Mouse (Mus musculus) hematopoietic stem cell, adult 5-6 weeks (primary cell): ENCODE results near the gene Lamb1. TPM values are rescaled to one million over a fixed set of nuclear protein-coding genes. Genes with fewer than 3 reads are reported as not detected.

ENCODE experiments used
- ATAC-seq, 2 experiments: fragments of 125-278 bp in 1 of 2; replicated peaks in 1 of 2; 2 replicates each; pipeline ENCODE4 v1.8.0; 2016 to 2017; ENCODE audit warnings: inconsistent platforms in 2 of 2, mild to moderate bottlenecking in 2 of 2, moderate number of reproducible peaks in 2 of 2, low read depth in 1 of 2, moderate TSS enrichment in 1 of 2; ENCODE audit not compliant: low FRiP score in 2 of 2, poor library complexity in 2 of 2, severe bottlenecking in 2 of 2, insufficient read depth in 1 of 2, low TSS enrichment in 1 of 2
- total RNA-seq: library from RNA; stranded (forward); fragments of 172-1452, 232-1000 nt; gene quantifications from 2 replicates; pipeline ENCODE4 v1.2.3, GENCODE M21; 2017

The Lamb1 gene
- total RNA-seq, 1 experiment from 2014 or later, result not detected

DNA sequence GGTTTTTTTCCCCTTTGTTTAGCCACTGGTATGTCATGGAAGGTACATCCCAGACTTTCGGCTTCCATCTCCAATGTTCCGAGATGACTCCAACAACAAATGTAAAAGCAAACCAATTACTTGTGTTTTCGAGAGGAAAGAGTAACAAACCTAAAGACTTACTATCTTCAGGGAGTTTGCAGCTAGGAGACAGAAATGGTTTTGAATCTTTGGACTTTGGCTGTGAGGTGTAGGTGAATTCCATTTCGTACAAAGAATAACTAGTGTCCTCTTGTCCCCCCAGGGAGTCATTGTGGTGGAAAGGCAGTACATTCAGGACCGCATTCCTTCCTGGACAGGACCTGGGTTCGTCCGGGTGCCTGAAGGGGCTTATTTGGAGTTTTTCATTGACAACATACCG is 33.5 kb downstream of the Lamb1 start:
- ATAC-seq, result no peak

- no peak for ATAC-seq
These were observed 34.1 kb downstream of the Lamb1 start for GRCm38 (mm10) chr12:31299126-31299525.

DNA sequence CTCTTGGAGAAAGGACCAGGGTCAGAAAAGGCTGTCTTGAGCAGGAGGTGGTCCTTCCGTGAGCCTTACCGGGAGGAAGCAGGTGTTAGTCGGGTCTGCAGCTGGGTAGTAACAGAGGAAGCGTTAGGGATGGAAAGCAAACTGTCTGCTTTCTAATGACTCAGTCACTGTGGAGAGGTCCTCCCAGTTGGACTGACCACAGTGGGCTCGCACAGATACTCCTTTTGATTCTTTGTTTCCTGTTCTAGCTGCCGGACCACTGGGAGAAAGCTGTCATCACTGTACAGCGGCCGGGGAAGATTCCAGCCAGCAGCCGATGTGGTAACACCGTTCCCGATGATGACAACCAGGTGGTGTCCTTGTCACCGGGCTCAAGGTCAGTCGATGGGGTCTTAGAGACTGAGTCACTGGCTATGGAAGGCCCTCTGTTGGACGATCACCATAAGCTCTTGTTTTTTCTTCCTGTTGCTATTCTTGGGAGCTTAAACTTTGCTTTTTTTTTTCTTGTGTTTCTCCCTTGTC is 34.7 kb downstream of the Lamb1 start:
- no peak for ATAC-seq

DNA sequence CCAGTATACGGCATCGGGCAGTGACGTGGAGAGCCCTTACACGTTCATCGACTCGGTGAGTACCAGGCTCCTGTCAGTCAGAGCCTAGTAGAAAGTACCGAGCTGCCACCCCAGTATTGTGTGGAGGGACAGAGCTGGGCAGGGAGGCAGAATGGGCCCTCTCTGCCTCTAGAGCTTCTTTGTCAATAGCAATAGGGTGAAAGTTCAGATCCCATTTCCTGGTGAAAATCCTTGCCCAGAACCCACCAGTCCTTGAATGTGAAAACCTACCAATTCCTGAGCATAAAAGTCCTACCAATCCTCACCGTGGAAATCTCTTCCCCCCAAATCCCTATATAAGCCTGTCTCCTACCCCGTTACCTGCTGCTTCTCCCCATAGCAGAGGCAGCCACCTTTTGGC is 35.2 kb downstream of the Lamb1 start:
- no peak for ATAC-seq

DNA sequence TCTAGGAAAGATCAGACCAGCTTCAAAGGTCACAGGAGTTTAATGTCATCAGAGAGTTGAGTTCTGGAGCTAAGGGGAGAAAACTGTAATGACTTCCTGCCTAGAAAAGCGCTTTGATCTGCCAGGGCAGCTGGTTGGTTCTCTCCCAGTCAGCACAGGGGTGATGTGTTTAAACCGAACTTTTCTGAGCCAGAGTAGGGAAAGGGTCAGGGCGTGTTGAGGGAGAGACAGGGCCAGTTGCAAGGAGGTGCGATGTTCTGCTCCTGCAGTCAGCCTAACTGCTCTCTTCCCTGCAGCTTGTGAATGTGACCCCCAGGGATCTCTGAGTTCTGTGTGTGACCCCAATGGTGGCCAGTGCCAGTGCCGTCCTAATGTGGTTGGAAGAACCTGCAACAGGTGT is 37.2 kb downstream of the Lamb1 start:
- no peak for ATAC-seq

DNA sequence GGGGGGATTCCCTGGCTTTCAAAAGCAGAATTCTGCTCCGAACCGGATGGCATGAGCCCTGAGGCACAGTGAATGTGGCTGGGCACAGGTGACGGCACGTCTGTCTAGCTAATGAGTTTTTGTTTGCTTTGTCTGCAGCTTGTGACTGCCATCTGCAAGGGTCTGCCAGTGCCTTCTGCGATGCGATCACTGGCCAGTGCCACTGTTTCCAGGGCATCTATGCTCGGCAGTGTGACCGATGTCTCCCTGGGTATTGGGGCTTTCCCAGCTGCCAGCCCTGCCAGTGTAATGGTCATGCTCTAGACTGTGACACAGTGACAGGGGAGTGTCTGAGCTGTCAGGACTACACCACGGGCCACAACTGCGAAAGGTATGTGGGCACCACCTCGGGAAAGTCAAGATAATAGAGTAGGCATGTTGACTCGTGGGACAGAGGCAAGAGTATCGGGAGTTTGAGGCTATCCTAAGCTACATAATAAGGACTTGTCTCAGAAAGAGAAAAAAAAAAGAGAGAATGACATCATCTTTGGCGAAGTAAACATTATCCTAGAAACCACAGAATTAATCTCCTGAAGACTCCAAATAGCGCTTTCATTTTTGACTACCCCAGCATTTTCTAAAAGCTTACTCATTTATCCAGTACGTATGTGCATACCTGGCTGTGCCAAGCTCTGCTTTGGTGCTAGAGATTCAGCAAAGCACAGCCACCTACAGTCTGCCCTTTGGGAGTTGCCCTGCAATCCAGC is 37.9 kb downstream of the Lamb1 start:
- ATAC-seq, result no peak

DNA sequence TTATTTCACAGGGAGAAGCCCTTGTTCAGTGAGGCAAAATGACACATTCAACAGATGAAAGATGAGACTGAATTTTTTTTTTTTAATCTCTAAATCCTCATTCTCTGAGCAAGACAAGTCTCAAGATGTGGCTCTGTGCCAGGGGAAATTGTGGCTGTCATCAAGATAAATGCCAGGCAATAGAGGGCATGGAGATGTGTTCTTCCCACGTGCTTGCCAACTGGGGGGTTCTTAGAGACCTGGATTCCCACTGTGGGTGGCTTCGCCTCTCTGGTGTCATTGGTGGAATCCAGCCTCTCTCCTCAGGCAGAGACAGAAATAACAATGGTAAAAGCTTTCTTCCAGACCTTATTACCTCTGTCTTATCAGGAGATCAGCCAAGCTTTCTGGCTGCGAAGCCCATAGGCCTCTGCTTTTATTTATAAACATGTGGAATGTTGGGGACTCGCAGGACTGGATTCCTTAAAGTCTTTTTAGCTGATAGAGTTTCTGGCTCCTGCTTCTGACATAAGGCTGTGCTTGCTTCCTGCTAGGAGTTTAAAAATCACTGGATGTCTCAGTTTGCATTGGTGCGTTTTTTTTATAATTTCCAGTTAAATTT is 41.1 kb downstream of the Lamb1 start:
- ATAC-seq, result no peak

- no peak for ATAC-seq
These were observed 42.0 kb downstream of the Lamb1 start for GRCm38 (mm10) chr12:31307011-31307410.

GRCm38 (mm10) chr12:31307756-31308155 is 42.7 kb downstream of the Lamb1 start:
- ATAC-seq, result no peak

DNA sequence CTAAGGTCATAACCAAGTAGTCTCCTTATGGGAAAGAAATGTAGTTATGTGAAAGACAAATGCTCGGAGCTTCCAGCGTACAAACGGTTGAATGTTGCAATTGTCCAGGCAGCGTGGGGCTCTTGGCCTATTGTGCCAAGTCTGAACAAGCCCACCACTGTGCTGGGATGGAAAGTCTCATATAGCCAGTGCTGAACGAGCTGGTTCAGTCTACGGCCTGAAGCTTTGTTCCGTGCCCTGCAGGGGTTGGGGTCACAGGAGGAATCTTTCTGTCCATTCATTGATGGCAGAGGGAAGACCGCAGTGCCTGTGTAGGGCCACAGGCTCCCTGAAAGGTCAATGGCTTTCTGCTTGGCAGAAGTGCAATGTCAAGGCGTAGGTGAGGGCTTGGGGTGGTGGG is 45.7 kb downstream of the Lamb1 start:
- no peak for ATAC-seq

DNA sequence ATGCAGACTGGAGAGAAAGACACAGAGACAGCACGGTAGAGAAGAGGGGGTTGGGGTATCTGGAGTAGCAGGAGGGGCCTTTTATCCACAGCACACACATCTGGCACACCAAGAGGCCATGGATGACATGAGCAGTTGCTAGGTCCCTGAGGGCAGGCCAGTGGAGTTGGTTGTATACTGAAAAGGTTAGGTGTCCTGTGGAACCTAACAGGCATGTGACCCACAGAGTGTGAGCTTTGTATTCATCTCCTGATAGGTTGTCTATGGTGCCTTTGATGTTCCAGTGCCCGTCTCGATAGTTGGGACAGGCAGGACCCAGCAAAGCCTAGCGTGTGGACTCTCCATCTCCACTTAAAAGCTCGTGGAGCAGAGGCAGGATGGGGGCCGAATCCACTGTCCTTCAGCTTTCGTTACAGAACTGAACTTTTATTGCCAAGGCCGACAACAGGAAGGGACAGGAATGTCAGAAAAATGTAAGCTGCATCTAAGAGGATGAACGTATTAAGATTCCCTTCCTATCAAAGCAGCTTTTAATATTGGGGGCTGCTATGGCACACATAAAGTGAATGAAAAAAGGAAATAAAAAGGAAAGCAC is 46.7 kb downstream of the Lamb1 start:
- ATAC-seq, result no peak

- no peak for ATAC-seq
These were observed 47.2 kb downstream of the Lamb1 start for GRCm38 (mm10) chr12:31312281-31312680.

- no peak for ATAC-seq
These were observed 48.1 kb downstream of the Lamb1 start for GRCm38 (mm10) chr12:31313136-31313535.

DNA sequence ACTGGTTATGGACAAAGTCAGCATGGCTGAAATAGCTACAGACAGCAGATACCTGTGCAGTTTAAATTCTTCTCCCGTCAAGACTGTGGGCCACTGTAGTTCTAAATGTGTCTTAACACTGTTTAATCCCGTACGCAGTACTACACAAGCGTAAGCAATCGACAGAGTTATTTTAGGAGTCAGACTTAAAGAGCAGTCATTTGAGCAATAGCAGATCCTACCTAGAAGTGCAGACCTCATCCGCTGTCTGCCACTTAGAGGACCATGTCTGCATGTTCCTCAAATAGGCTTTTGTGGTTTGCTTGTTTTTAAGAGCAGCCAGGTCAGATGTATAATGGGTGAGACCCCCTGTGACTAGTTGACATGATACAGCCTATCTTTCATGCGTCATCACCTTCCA is 49.3 kb downstream of the Lamb1 start:
- no peak for ATAC-seq

- no peak for ATAC-seq
These were observed 50.9 kb downstream of the Lamb1 start for GRCm38 (mm10) chr12:31315961-31316360.

DNA sequence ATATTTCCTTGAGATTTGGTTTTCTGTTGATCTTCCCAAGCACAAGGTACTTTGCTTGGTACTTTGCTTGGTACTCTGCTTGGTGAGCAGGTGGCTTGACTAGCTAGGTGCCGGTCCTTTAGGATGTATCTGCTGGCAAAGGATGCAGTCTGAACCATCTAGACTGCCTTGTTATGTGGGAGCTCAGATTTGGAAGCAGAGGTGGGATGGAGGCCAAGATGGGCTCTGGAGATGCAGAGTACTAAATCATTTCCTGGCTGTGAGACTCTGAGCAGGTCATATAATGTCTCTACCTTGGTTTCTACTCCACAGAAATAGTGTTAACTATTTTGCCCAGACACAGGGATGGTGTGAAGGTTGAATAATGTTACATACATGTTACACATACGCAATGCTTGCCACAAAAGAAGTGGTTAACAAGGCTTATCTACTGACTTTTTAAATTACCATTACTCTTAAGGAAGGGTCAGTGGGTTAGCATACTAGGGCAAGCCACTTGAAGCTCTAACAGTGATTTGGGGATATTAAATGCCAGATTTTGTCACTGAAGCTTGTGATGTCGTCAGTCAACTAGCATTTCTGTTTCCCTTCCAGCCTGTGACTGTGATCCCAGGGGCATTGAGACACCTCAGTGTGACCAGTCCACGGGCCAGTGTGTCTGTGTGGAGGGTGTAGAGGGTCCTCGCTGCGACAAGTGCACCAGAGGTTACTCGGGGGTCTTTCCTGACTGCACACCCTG is 52.8 kb downstream of the Lamb1 start:
- ATAC-seq, result no peak

DNA sequence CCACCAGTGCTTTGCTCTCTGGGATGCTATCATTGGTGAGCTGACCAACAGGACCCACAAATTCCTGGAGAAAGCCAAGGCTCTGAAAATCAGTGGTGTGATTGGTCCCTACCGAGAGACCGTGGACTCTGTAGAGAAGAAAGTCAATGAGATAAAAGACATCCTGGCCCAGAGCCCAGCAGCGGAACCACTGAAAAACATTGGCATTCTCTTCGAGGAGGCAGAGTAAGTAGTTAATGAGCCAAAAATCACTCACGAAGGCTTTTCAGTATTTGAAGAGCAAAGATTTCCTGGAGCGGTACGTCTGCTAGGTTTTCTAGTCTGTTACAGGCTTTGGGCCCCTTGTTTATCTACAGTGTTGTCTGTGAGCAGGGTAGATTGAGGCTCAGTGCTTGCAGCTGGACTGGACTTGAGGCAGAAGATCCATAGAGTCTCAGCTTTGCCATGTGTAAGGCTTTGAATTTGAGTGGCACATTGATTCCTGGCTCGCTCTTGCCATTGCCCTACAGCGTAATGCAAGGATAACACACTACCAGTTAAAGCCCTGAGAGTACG is 53.5 kb downstream of the Lamb1 start:
- ATAC-seq, result no peak

DNA sequence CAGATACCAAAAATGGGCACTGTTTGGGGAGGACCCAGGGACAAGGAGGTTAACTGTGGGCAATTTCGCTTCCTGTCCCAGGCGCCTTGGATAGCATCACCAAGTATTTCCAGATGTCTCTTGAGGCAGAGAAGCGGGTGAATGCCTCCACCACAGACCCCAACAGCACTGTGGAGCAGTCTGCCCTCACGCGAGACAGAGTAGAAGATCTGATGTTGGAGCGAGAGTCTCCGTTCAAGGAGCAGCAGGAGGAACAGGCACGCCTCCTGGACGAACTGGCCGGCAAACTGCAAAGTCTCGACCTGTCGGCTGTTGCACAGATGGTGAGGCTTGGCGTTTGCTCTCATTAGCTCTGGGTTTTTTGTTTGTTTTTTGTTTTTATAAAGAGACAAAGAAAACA is 55.8 kb downstream of the Lamb1 start:
- ATAC-seq, result no peak
